Mouse (Mus musculus): ENCODE results near the gene Ang5.
"Not testable (repeated sequence)": the region's sequence is repeated elsewhere in the genome, so short reads cannot be mapped to it uniquely, and the experiment has no call there.

Ang5 gene

DNA sequence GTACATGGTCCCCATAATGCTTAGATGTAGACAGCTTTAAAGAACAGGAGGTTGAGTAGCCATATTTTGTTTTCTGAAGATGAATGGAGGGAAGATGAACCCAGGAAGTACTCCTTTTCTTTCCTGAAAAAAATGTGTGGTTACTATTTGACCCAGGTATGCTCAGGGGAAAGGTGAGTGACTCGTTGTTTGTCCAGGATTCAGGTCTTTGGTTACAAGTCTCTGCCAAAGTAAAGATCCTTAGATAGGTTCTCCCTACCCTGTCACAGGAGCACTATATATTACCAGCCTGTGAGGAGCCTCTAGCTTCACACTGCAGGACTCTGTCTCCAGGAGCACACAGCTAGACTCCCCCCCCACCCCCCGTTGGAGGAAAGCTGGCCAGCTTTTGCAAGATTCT lies at the start of gene Ang5:
Ang5 (plus strand) TSS at position 301 of the 400 bp plus-strand sequence.
- DNase-seq (ENCODE audit: low read depth, low spot score), result not testable (repeated sequence)

DNA sequence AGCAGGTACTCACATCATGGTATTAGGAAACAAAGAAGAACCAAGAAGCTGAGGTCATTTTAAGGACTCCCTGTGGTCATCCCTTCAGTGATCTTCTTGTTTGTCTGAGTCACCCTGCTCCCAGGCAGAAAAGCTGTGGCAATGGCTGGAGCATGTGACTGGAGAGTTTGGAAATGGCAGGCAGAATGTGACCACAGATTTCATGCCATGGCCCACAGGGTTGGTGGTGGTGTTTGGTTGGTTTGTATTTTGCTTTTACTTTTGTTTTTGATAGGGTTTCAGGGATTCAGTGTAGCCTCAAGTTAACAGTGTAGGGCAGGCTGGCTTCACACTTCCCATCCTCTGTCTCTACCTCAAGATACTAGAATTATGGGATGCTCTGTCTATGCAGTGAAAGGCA lies 38.7 kb upstream of the Ang5 start:
- DNase-seq (ENCODE audit: low read depth, low spot score), result not testable (repeated sequence)

DNA sequence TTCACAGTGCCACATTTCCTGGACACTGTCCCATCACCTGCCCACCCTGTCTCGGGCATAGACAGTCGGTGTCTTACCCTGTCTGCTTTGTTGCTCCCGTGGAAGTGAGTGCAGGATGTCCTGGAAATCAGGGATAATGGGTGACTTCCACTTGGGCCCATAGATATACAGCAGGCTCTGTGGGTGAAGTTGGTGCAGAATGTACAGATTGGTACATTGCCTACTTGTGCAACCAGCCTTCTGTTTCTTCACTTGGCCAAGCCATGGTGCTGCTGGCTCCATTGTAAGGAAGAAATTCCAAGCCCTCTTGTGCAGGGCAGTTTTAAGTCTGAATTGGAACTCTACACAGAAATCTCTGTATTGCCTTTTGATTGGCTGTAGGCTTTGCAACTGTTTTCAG lies 33.4 kb upstream of the Ang5 start, which contains the start of gene Ear10:
Ear10 (minus strand) TSS at position 101 of the 400 bp plus-strand sequence.
- DNase-seq (ENCODE audit: low read depth, low spot score), result not testable (repeated sequence)

- not testable (repeated sequence) for DNase-seq (ENCODE audit: low read depth, low spot score)
Observed at GRCm38 (mm10) chr14:43924688-43925403, 32.0 kb upstream of the Ang5 start, which contains the start of gene Gm8113. Gm8113 (plus strand) TSS chr14:43925390.

- not testable (repeated sequence) for DNase-seq (ENCODE audit: low read depth, low spot score)
Observed at GRCm38 (mm10) chr14:43925404-43925950, 31.4 kb upstream of the Ang5 start.

- not testable (repeated sequence) for DNase-seq (ENCODE audit: low read depth, low spot score)
Observed at GRCm38 (mm10) chr14:43932991-43933390, 23.9 kb upstream of the Ang5 start.

- not testable (repeated sequence) for DNase-seq (ENCODE audit: low read depth, low spot score)
Observed at GRCm38 (mm10) chr14:43933399-43933798, 23.5 kb upstream of the Ang5 start.

GRCm38 (mm10) chr14:43953382-43953781 lies 3.5 kb upstream of the Ang5 start:
- not testable (repeated sequence) for DNase-seq (ENCODE audit: low read depth, low spot score)

GRCm38 (mm10) chr14:43955074-43955473 lies 1.8 kb upstream of the Ang5 start:
- not testable (repeated sequence) for DNase-seq (ENCODE audit: low read depth, low spot score)

GRCm38 (mm10) chr14:43983454-43983853 lies 26.6 kb downstream of the Ang5 start:
- DNase-seq (ENCODE audit: low read depth, low spot score), result no peak

GRCm38 (mm10) chr14:43983897-43984296 lies 27.0 kb downstream of the Ang5 start:
- DNase-seq (ENCODE audit: low read depth, low spot score), result peak; percentile 24

GRCm38 (mm10) chr14:43986147-43986546 lies 29.3 kb downstream of the Ang5 start:
- no peak for DNase-seq (ENCODE audit: low read depth, low spot score)

GRCm38 (mm10) chr14:43987404-43987803 lies 30.5 kb downstream of the Ang5 start:
- peak; percentile 53 for DNase-seq (ENCODE audit: low read depth, low spot score)

- not testable (repeated sequence) for DNase-seq (ENCODE audit: low read depth, low spot score)
Observed at GRCm38 (mm10) chr14:43998455-43999000, 41.7 kb downstream of the Ang5 start.

- DNase-seq (ENCODE audit: low read depth, low spot score), result no peak
Observed at GRCm38 (mm10) chr14:44001600-44001999, 44.7 kb downstream of the Ang5 start.

DNA sequence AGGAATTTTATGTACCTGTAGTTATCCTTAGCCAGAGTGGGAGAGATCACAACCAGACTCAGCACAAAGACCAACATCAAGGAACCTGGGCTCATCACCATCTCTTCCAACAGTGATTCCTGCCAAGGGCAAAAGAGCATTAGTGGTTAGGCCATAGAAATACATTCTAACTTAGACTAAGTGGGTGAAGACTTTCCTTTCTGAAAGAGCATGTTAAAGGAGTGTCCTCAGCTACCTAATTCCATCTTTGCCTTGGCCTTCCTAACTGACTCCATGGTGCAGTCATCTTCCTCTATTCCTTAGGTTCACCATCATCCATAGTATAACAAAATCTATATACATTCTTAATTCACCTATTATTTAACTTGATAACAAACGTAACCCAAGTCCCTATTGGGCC lies 45.3 kb downstream of the Ang5 start, which contains the start of gene Ang6:
Ang6 (minus strand) TSS at position 101 of the 400 bp plus-strand sequence.
- no peak for DNase-seq (ENCODE audit: low read depth, low spot score)

DNA sequence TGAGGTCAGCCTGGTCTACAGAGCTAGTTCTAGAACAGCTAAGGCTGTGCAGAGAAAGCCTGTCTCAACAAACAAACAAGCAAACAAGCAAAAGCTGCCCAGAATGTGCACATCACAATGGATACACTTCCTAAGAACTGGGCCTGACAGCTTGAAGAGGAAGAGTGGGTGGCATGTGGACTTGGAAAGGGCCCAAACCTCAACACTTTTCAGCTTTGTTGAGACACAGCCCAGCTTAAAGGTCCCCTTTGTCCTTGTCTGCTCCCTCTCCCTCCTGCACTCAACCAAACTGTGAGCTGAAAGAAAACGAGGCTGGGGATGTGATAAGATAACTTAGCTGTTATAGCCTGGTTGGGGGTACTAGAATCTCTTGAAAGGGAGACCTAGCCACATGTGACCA lies 51.2 kb downstream of the Ang5 start:
- DNase-seq (ENCODE audit: low read depth, low spot score), result not testable (repeated sequence)

GRCm38 (mm10) chr14:44009686-44010085 lies 52.8 kb downstream of the Ang5 start:
- DNase-seq (ENCODE audit: low read depth, low spot score), result not testable (repeated sequence)

Data from embryo, embryonic 11.5 days (tissue).